Mouse (Mus musculus) right cerebral cortex, postnatal 25 days (tissue): ENCODE data around the gene Scfd2.

Experiments
- DNase-seq: peaks from one replicate; pipeline ENCODE4 v3.0.0; 2022

Scfd2 gene

DNA sequence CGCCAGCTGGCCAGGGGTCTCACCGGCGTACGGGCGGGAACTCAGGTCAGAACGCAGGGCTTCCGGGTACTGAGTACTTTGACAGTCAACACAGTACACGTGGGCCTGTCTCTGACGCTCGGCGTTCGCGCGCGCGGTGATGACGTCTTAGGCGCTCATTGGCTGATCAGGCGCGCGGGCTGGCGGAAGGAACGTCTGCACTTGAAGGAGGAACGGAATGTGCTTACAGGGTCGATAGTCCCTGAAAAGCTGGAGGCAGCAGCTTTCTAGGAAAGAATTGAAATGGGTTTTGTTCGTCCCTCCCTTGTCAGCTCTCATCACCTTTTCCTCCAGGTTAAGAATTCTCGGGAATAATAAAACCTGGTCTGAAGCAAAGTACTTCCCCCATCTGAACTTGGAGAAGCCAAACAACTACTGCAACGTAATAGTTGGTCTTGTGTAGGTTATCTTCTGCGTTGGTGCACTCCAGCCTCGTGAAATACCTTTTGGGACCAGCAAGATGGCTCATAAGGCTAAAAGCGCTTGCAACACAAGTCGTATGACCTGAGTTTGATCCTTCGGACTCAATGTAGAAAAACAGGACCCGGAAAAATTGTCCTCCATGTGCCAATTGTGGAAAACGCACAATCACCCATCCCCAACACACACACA is at the start of gene Scfd2:
TSS of gene Scfd2 (minus strand) at position 130 of the 651 bp plus-strand sequence.
- peak; percentile 98 for DNase-seq

DNA sequence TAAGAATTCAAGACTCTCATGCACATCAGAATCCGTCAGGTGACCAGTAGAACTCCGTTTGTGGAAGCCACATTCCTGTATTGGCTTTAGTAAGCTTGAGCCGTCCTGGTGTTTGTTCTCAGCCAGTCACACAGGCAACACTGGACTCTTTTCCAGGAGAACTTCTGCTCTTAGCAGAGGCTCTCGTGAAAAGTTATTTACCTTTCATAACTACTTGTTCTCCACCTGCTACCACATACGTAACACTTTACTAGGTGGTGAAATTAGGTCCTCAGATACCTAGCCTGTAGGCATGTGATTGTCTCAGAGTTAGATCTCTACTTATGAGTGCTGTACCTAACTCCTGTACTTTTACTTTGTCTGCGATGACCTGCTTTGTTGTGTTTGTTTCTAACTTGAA is 40.2 kb upstream of the Scfd2 start:
- no peak for DNase-seq

DNA sequence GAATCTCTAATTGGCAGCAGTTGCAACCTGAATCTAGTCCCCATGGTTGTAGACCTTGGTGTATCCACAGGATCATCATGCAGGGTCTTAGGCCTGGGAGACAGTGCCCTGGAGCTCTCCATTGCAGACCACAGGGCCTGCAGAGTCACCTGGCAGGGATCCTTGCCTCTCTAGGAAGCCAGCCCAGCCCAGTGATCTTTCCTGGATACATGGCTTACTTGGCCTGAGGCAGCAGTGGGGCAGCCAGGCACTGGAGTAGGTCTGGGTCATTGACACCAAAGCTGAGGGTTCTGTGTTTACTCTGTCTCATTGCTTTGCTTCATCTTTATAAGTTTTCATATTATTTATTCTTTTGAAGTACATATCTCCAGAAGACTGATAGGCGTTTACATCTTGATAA is 29.6 kb upstream of the Scfd2 start:
- no peak for DNase-seq

DNA sequence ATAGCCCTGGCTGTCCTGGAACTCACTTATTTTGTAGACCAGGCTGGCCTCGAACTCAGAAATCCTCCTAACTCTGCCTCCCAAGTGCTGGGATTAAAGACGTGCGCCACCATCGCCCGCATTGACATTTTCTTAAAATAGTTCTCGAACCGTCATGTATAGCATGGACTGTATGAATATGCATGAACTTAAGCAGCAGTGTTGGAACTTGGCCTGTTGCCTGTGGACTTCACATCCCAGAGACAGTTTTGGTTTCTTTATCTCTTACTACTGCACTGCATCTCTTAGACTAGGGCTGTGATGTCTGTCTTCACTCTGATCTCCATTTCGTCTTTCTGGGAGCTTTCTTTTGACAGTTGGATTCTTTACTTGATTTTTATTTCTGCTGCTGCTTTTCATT is 18.0 kb upstream of the Scfd2 start:
- no peak for DNase-seq

DNA sequence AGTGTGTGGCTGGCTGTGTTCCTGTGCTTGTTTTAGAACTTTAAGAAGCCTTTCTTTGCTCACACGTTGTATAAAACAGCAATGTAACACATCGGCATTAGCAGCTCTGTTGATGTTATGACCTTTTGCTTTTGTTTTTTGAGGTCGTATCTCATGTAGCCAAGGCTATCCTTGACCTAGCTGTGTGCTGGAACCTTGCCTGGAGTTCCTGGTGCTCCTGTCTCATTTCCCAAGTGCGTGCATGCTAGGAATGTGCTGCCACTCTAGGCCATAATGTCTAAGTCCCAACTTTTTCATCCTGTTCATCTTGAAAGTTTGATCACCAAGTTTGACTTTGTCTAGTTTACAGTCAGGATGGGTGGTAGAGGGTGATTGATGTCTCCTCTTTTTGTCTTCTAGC is 14.0 kb upstream of the Scfd2 start:
- DNase-seq: no peak

DNA sequence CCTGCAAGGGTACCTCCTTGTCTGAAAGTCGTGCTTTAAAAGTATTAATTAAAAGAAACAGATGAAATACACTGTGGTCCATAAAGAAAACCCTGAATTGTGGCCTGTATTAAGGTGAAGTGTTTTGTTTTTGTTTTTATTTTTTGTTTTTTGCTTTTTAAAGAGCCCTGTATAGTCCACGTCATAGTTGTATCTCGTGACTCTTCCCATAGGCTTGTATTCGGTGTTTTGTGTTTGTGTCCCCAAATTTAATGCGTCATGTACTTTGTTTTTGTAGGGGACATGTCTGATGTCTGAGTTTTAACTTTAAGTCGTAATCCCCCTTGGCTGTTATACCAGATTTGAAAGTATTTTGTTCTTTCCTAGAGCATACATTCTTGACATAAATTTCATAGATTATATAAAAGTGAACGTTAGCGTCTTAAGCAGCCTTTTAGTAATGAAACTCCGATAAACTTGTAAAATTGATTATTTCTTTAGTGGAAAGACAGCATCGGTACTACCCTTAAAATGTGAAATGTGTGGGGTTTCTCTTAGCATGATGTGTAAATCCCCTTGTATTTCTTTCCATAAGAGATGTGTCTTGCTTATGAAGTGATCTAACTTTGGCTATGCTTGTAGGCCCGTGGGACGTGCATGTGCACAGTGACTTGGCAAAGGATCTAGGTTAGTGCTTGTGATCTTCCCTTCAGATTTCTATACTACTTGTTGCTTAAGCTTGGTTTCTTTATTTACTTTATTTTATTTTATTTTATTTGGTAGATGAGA is 4.8 kb upstream of the Scfd2 start:
- DNase-seq: no peak

DNA sequence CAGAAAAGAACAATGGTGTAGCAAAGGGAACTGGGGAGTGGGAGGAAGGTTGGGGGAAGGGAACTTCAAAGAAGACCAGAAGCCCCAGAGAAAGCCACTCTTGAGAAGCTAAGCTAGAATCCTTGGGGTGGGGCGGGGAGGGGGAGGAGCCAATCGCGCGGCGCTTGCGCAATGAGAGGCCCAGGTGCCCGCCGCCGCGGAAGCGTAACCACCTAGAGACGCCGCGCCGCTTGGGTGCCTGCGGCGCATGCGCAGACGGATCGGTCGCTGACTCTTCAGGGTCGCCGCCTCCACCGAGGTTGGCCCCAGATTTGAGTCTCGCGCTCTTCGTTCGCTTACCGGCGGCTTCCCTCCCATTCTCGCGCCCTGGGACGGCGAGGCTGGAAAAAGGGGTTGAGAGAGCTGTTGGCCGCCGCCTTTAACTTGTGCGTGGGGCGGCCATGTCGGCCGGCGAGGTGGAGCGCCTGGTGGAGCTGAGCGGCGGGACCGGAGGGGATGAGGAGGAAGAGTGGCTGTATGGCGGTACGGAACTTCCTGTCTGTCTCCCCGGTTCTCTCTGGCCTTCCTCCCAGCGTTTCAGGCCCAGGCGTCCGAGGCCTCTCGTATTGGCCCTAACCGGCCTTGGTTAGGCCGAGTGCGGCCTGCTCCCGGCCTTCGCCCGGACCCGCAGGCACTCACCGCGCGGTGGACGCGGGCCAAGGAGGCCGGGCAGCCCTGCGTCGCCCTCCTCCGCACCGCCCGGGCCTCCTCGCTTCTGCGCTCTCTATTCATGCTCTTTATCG is 3.9 kb upstream of the Scfd2 start, which contains the start of gene Fip1l1:
TSS of gene Fip1l1 (plus strand) at position 210 of the 782 bp plus-strand sequence.
- DNase-seq: peak; percentile 92

DNA sequence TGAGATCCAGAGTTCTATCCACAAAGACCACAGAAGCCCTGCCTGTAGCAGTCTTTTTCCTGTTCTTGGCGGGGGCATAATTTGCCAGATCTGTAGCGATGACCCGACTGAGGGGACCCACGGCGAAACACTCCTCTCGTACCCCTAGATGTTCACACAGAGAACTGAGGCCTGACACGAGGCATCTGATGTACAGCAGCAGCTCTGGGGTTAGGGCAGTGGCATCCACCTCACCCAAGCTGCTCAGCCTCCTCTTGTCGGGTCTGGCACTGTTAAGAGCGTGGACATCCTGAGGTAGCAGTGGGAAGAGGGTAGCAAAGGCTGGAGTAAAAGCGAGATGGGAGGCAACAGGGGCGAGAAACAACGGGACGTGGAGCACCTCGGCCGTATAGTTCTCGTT is 774 bp downstream of the Scfd2 start:
- no peak for DNase-seq

DNA sequence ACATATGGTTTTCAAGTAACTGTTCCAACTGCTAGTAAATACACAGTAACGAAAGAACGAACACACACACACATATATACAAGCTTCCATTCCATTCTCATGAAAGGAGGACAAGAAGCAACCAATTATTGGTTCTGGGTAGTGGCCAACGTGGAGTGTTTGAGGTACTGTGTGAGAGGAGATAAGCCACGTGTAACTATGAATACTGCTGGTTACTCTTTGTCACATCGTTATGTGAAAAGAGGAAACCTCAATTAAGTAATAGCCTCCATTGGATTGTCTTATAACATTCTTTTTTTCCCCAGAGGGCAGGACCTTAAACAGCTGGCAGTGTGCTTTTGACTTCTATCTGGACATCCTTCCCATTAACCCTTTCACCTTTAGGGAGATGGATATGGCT is 4.5 kb downstream of the Scfd2 start:
- no peak for DNase-seq

DNA sequence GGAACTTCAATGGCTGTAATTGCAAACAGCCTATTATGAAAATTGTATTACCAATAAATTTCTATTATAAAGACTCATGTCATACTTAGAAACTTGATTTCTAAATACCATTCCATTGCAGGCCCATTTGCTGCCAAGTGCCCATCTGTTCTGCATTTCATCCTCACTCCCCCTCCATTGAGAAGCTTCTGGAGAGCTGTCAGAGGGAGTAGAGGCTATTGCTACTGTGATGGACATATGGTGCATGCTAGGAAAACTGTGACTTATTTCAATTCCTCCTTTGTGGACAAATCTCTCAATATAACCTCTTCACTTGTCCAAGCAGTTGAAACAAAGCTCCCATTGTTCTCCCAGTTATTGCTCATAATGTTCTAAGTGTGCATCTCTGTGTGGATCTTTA is 19.9 kb downstream of the Scfd2 start:
- DNase-seq: no peak

DNA sequence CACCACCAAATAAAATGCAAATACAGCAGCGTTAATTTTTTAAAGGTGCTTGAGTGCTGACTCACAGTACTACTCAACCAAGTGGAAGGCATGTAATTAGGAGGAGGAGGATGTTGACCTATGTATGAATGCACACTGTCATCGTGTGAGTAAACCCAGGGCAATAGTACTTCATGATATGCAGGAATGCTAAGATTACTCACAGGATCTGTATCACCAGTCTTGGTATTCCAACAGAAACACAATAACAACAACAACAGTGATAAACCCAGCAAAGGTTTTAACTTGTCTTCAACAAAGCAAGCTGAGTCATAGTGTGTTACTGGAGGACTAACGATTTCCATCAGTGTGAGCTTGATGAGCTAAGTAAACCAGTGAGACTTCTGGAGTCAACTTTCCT is 38.9 kb downstream of the Scfd2 start:
- DNase-seq: no peak

DNA sequence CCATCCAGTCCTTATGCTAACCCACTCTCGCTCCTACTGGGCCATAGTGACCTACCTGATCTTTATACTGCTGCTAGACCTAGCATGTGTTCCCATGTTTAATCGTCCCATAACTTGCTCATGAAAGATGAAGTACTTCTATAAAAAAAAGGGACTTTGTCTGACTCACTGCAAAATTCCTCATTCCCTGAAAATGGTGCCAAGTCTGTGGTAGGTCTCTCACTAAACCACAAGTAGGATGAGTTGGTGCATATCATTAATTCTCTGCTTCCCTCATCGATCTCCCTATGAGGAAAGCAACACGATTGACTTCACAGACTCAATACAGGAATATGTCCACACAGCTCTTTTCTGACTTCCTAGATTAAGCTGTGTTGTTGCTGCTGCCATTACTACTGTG is 46.9 kb downstream of the Scfd2 start:
- no peak for DNase-seq

DNA sequence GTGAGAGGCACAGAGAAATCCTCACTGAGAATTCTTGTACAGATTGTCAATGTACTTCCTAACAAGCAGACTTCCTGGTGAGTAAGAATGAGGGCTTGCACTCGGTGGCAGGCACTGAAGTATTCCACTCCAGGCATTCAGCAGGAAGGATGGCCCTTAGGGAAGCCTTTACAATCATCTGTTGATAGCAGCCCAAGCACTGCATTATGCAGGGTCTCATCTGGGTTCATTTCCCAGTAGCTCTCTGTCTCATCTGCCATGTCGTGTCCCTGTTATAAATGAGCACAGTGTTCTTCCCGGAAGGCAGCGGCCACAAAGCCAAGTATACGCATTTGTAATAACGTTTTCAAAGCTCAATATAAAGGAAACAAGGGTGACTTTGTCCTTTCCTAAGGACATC is 48.9 kb downstream of the Scfd2 start:
- DNase-seq: no peak

DNA sequence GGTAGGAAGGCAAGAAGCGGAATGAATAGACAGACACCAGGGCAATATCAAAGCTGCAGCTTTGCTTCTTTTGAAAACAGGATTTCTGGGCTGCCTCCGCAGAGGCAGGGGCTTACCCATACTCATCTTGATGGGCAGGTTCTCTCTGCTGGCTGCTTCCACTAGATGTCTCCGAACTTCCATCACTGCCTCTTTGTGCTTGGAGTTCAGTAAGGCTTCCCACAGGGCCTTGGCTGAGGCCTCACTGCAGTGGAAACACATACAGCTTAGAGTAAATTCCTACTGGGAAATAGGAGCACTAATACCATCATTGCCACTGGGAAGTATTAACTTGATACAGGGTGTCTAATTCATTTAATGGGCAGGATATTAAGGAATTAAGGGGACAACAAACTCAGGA is 49.5 kb downstream of the Scfd2 start:
- DNase-seq: no peak

DNA sequence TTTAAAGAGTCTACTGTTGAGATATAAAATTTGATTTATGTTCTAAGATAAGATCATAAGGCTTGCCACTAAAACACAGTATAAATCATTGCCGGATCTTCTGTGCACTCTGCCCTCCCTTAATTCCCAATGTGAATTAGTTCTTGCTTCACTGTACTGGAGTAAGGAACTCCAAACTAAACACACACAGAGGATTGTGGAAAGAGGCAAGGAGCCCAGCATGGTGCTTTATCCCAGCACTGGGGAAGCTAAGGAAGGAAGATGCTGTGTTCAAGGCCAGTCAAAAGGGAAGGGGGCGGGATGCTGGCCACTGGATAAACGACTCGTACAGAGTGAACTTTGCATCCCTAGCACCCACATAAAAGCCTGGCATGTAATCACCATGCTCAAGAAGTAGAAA is 51.1 kb downstream of the Scfd2 start:
- DNase-seq: no peak

DNA sequence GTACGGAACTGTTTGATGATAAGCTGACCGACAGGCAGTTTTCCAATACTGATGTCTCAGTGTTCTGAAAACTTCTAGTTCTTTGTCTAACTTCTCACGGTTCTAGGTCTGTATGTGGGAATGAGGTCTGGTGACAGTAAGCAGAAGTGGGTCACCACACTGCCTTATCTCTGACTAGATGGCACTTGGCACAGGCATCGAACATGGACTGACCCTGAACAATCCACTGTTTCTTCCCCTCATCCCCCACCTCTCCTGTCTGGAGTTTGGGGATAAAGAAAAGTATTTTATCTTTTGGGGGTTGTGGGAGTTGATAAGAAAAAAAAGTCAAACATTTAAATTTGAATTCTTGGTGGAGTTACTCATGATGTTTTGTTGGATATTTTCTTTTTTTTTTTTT is 51.6 kb downstream of the Scfd2 start:
- no peak for DNase-seq

DNA sequence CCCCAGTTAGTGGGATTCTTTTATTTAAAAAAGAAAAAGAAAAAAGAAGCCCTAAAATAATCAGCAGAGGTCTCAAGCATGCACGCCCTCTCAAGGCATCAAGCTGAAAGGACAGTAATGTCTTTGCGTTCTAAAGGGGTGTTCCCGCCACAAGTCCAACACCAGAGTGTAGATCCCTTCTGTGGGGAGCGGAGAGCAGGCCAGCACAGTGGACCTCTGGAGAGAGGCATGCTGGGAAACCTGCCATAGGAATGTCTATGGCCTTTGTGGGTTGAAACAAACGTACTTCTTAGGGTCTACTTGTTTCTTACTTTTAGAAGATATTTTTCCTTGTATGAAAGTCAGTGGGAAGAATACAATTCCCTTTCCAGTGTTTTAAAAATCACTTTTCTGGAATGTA is 52.4 kb downstream of the Scfd2 start:
- no peak for DNase-seq

DNA sequence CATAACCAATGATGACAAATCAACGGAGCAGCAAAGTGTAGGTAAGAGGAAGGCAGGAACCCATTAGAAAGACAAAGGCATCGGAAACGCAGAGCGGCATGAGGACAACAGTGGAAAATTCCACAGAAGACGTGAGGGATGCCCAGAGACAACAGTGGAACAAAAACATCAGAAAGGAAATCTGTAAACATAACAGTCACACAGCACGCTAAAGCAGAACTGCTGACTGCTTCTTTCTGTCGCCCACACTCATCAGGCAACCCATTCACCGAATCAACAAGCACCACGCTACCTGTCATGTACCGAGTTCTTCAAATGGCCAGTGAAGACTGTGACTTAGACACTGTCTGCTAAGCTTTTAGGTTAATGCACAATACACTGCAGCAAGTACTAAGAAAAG is 55.0 kb downstream of the Scfd2 start:
- DNase-seq: no peak

DNA sequence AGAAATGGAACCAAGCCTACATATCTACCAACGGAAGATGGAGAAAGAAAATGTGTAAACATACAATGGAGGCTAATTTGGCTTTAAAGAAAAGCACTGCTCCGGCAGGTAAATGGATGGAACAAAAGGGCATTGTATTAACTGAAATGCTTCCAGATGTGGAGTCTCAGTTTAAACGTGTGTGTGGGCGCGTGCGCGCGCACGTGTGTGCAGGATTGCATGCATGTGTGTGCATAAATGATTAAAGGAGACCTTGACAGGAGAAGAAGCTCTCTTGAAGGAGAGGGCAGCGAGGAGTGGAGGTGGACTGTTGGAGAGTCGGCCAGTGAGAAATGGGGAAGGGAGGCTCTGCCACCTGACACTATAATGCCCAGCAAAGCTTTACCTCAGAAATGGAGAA is 58.4 kb downstream of the Scfd2 start:
- DNase-seq: no peak

DNA sequence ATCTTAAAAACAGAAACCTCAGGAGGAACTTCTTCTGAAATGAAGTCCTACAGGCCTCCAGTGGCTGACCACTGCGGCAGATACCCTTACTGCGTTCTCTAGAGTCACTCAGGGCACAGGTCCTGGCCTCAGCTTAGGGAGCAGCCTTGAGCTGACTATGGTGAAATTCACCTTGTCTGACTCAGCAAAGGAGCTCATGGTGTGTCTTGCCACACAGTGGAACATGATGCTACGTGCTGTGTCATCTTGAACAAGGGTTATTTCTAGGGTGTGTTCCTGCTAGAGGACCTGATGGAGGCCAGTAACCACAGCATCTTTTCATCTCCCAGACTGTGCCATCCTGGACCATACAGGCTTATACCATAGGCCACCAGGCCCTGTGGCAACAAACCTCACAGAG is 60.7 kb downstream of the Scfd2 start:
- DNase-seq: no peak

DNA sequence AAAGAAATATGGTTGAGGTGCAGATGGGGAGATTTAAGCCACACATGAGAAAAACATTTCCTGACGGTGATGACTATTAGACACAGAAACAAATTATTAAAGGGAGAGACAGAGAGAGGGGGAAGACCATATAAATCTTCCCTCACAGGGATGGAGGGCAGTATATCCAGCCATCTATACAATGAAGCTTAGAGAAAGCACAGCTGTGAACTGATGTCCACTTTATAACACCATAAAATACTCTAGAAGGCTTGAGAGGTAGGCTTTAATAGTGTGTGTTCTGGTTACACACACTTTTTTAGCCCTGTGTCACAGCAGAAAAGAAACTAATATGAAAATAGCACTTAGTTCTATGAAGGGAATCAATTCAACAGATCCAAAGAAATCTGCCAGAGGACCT is 61.9 kb downstream of the Scfd2 start:
- DNase-seq: no peak

DNA sequence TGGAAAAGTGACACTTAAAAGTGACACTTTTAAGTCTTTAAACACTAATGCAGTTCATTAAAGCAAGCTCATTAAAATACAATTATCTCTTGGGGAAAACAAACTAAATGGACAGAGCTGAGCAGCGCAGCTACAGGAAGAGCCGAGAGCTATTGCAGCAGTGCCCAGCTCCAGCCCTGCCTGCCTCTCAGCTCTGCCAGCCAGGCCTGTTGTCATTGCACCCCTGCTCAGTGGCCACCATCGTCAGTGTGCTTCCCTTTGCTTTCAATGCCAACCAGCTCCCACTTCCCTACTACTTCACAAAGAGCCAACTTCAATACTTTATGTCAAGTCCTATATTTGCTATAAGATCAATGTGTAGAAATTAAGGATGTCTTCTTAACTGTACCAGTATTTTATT is 63.8 kb downstream of the Scfd2 start:
- no peak for DNase-seq

DNA sequence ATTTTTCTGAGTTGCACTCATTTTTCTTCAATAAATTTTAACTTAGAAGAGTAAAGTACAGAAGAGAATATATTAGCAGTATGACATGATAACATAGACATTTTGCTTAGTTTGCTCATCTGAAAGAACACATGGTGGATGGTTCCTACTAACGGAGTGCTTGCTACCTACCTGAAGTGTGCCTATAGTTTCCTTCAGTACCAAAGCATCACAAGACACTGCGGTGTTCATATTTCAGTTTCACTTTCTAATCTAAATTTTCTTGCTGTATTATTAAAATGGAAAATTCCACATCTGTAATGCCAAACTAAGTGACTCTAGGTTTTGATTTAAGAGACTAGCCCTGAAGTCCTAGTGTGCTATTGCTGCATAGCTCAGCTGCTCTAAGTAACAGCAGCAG is 74.8 kb downstream of the Scfd2 start:
- no peak for DNase-seq
